Mouse (Mus musculus) forebrain, embryonic 10.5 days (tissue): ENCODE results near the gene Pmel. TPM values are rescaled to one million over a fixed set of nuclear protein-coding genes. Genes with fewer than 3 reads are reported as not detected.

Source experiments
- DNase-seq: peaks from one replicate; pipeline ENCODE4 v3.0.0-alpha.2; 2017; ENCODE audit warnings: low spot score; ENCODE audit errors: extremely low spot score
- H3K27ac ChIP-seq: fragments of 300-500 bp; sonication (generic); 2 replicates; pipeline ENCODE4 v1.5.1; 2016; ENCODE audit warnings: mild to moderate bottlenecking
- H3K27me3 ChIP-seq: fragments of 300-500 bp; sonication (generic); 2 replicates; pipeline ENCODE4 v1.6.1; 2016; ENCODE audit warnings: mild to moderate bottlenecking; ENCODE audit not compliant: poor library complexity, severe bottlenecking
- H3K36me3 ChIP-seq: fragments of 300-500 bp; sonication (generic); replicated peaks from 2 replicates; pipeline ENCODE4 v1.6.1; 2016; ENCODE audit warnings: mild to moderate bottlenecking, moderate library complexity
- H3K4me1 ChIP-seq: fragments of 300-500 bp; sonication (generic); 2 replicates; pipeline ENCODE4 v1.6.1; 2016
- H3K4me3 ChIP-seq: fragments of 300-500 bp; sonication (generic); 2 replicates; pipeline ENCODE4 v1.5.1; 2016; ENCODE audit warnings: mild to moderate bottlenecking, moderate library complexity
- H3K9me3 ChIP-seq: fragments of 300-500 bp; sonication (generic); 2 replicates; pipeline ENCODE4 v1.6.1; 2016; ENCODE audit warnings: mild to moderate bottlenecking, moderate library complexity
- WGBS: fragments of 180-500 bp; shearing (Covaris S2); methylation state at CpG from one replicate; pipeline ENCODE4 v1.1.7; 2016; 5-methylcytosine and 5-hydroxymethylcytosine counted together
- polyA plus RNA-seq: library from polyadenylated mRNA; unstranded; fragments of >200 nt; fragmentation: Nextera tagmentation; extraction: Ambion mirVana; gene quantifications from 2 replicates; pipeline ENCODE4 v1.2.1, GENCODE M21; 2016

Pmel gene
- polyA plus RNA-seq, 1 experiment from 2014 or later = 7.2 TPM

DNA sequence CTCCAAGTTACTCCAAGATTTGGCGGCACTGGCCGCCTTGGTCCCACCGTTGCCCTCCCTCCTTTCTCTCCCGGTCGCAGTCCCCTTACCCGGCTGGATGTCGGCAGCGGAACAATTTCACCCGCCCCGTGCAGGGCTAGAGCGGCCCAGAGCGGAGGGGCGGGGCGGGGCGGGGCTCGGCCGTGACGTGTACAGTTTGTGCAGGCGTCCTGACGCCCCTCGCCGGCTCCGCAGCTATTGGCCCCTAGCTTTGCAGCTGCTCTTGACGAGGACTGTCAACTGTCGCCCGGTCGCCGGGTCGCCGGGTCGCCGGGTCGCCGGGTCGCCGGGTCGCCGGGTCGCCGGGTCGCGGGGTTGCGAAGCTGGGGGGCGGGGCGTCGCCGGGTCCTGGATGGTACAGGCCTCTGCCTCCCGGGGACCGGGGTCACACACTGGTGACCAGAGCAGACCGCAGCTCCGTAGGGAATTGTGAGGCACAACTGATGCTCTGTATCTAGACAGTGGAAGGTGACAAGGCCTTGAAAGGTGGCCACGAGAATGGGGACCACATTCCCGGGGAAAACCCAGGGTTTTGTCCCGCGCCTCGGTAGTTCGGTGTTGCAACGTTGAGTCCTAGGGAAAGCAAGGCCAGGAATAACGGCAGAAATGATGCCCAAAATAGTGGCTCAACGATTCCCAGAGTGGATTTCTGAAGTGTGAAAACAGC, 30.1 kb upstream of the Pmel start, which contains the start of gene Suox:
Suox (minus strand) TSS at position 311 of the 706 bp plus-strand sequence.
- H3K4me1 ChIP-seq = peaks cover 26% of the 10 kb centered on the region
- peaks cover 36% of the 10 kb centered on the region for H3K27me3 ChIP-seq
- WGBS = under 1% methylated on average over 60 of the region's 60 CpGs
- peak within 1 kb of the TSS; percentile 87 for H3K4me3 ChIP-seq
- peaks cover 10% of the 10 kb centered on the region; the same call in 1 of the 2 replicates for H3K36me3 ChIP-seq
- H3K27ac ChIP-seq = peak within 1 kb of the TSS; percentile 79
- DNase-seq = peak; percentile 91
- no peaks in the 10 kb centered on the region for H3K9me3 ChIP-seq

DNA sequence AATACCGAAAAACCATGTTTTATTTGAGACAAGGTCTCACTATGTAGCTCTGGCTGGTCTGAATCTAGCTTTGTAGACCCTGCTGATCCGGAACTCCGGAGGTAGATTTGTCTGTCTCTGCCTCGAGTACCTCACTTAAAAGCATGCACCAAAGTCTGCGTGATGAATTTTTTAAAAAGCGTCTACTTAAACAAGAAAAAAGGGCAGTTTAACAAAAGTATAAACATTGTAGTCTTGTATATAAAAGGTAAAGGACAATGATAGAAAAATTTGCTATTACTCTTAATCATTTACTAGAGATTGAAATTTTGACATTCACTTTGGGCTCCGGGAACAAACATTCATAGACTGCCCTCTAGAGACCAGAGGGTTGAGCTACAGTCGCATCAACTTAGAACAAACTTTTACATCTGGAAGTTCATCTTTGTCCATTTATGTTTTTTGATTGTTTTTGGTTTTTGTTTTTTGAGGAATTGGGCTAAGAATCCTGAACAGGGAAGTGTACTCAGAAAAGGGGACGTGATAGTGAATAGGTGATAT, 29.5 kb upstream of the Pmel start:
- Histone ChIP-seq H3K9me3 (no peaks in the 10 kb centered on the region), H3K36me3 (peaks cover 16% of the 10 kb centered on the region), H3K27me3 (peaks cover 36% of the 10 kb centered on the region), H3K4me3 (peak overlapping the region; percentile 87), H3K27ac (peak overlapping the region; percentile 79; the same call in 1 of the 2 replicates), H3K4me1 (peaks cover 20% of the 10 kb centered on the region)
- no peak for DNase-seq
- 4% methylated on average over 9 of the region's 9 CpGs for WGBS

DNA sequence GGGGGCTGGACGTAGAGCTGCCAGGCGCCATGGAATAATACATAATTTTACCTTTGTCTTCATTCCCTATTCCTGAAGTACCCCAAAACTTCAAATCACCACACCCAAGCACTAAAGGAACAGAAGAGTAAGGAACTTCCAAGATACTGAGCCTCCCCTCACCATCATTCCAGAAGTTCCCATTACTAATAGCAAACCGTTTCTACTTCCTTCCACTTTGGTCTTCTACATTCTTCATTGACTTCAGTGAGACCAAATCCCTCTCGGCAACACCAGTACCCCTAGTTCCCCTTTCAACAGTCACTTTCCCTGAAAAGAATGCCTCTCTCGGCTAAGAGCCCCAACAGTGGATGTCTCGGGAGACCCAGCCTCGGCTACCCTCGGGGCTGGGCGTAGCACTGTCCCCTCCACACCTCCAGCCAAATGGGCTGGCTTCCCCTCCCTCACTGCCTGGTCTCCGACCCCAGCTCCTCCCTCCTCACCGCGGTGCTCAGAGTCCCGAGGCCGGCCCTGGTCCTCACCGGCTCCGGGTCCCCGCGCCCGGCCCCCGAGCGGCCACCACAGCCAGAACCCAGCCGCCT, 8.5 kb upstream of the Pmel start:
- Histone ChIP-seq H3K27me3 (no peaks in the 10 kb centered on the region), H3K27ac (peak overlapping the region; percentile 97), H3K4me3 (peak overlapping the region; percentile 87), H3K4me1 (peaks cover 25% of the 10 kb centered on the region), H3K36me3 (peaks cover 31% of the 10 kb centered on the region), H3K9me3 (no peaks in the 10 kb centered on the region)
- DNase-seq = no peak
- whole genome bisulfite sequencing = 3% methylated on average over 22 of the region's 22 CpGs

DNA sequence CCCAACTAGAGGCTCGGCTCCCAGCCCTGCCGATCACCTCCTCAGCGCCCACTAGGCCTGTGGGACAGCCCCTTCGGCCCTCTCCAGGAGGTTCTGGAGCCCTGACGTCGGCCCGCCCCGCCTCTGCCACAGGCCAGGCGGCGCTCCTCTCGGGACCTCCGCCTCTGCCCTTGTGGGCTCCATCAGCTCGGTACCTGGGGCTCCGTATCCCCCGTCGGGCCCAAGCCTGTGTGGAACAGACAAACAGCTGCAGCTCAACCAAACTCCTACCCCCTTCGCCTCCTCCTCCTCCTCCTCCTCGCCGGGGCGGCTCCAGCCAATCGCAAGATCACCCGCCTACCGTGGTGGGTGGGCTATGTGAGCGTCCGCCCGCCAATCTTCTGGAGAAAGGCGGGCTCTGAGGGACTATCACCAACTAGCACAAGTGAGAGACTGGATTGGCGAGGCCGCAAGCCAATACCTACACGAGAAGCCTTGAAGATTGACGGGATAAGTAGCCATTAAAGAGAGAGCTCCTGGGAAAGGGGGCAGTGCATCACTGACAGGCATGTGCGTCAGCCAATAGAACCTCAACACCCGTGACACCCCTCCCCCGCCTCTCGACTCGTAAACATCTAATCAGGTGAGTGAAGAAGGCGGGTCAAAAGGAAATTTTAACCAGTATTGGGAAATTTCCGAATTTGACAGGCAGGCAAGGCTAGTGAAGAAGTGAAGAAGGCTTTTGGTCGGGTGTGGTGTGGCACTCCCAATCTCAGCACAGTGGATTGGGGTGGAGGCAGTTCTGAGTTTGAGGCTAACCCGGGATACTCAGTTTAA, 7.8 kb upstream of the Pmel start, which contains the start of gene Rab5b:
Rab5b (minus strand) TSS at position 273 of the 816 bp plus-strand sequence.
- Histone ChIP-seq H3K27ac (peak within 1 kb of the TSS; percentile 97), H3K36me3 (peaks cover 38% of the 10 kb centered on the region), H3K27me3 (no peaks in the 10 kb centered on the region), H3K4me3 (peak within 1 kb of the TSS; percentile 87), H3K4me1 (peaks cover 25% of the 10 kb centered on the region), H3K9me3 (no peaks in the 10 kb centered on the region)
- DNase-seq = peak; percentile 99
- under 1% methylated on average over 40 of the region's 40 CpGs for WGBS

DNA sequence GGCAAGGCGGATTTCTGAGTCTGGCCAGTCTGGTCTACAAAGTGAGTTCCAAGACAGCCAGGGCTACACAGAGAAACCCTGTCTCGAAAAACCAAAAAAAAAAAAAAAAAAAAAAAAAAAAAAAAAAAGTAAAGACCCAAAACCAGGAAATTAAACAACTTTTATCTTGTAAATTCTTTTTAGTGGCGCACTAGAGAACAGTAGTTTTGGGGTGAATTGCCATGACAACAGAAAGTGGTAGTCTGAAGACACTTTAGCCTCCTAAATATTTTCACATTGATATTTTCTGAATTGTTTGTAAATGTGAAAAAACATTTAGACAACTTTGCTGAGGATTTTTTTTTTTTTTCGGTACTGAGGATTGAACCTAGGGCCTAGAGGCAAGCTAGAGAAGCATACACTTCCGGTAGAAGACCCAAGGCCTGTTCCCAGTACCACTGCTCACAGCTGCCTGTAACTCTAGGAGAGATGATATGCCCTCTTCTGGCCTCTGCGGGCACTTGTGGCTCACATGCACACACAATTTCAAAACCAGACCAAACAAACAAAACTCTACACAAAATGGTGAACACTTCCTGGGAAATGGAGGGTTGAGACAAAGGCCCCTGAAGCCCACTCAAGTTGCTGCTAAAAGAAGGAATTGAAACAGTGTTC, 6.8 kb upstream of the Pmel start:
- 88% methylated on average over 6 of the region's 6 CpGs for WGBS
- Histone ChIP-seq H3K36me3 (peaks cover 48% of the 10 kb centered on the region), H3K4me1 (peaks cover 25% of the 10 kb centered on the region), H3K4me3 (peak overlapping the region; percentile 87; the same call in 1 of the 2 replicates), H3K27me3 (no peaks in the 10 kb centered on the region), H3K9me3 (no peaks in the 10 kb centered on the region), H3K27ac (peak overlapping the region; percentile 67; the same call in 1 of the 2 replicates)
- no peak for DNase-seq

DNA sequence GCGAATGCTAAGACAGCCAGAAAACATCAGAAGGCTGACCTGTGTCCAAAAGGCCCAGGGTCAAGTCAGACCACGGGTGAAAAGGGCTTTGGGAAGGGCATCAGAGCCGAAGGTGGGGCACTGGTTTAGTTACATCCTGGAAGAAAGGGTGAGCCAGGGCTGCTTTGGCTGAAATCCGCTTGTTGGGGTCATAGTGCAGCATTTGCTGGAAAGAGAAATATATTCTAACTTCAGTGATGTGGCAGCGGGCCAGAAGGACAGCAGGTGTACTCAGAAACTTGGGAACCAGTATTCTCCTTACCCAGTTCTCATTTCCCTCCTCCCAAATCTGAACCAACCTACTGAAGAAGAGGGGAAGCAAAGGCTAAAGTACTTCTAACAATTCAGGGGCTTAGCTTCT, 5.0 kb upstream of the Pmel start:
- no peaks in the 10 kb centered on the region for H3K27me3 ChIP-seq
- no peak overlapping the region for H3K27ac ChIP-seq
- no peak overlapping the region for H3K4me3 ChIP-seq
- 90% methylated on average over 5 of the region's 5 CpGs for WGBS
- peaks cover 63% of the 10 kb centered on the region for H3K36me3 ChIP-seq
- no peaks in the 10 kb centered on the region for H3K9me3 ChIP-seq
- H3K4me1 ChIP-seq = peaks cover 35% of the 10 kb centered on the region
- no peak for DNase-seq

DNA sequence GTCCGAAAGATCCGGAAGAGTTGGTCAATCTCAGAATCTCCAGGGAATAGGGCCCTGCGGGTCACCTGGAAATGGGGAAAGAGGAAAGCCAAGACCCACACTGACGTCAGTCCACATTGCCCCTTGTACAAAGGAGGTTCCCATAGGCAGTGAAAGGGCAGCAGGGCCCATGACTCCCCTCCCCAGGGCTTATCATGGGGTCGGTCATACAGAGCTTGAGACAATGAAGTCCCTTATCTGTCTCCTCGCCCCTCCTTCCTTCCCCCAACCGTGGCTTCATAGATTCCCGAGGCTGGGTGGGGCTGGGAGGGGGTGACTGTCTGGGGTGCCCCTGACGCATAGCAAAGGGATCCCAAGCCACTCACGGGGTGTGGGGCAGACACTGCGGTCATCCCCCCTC, 4.4 kb upstream of the Pmel start:
- H3K4me1 ChIP-seq = peaks cover 35% of the 10 kb centered on the region
- H3K27ac ChIP-seq = no peak overlapping the region
- 80% methylated on average over 11 of the region's 11 CpGs for WGBS
- peaks cover 63% of the 10 kb centered on the region for H3K36me3 ChIP-seq
- no peak for DNase-seq
- H3K4me3 ChIP-seq = no peak overlapping the region
- no peaks in the 10 kb centered on the region for H3K9me3 ChIP-seq
- H3K27me3 ChIP-seq = no peaks in the 10 kb centered on the region

DNA sequence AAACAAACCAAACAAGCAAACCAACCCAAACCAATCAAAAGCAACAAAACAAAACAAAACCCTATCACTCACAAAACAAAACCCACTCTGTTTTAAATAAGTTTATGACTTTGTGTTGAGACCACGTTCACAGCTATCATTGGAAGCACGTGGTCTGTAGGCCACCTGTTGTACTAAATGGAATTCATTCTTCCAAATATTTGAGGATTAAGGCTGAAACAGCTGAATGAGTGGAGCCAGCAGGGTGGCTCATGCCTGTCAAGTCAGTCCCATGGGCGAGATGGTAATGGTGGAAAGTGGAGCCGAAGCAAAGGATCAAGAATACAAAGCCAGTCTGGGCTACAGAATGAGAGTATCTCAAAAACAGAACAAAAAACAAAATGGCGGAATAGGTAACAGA, 3.3 kb upstream of the Pmel start:
- H3K27ac ChIP-seq = no peak overlapping the region
- no peak for DNase-seq
- H3K4me1 ChIP-seq = peaks cover 33% of the 10 kb centered on the region
- H3K27me3 ChIP-seq = no peaks in the 10 kb centered on the region
- H3K36me3 ChIP-seq = peaks cover 63% of the 10 kb centered on the region
- no peak overlapping the region for H3K4me3 ChIP-seq
- 94% methylated on average over 5 of the region's 5 CpGs for WGBS
- no peaks in the 10 kb centered on the region for H3K9me3 ChIP-seq

DNA sequence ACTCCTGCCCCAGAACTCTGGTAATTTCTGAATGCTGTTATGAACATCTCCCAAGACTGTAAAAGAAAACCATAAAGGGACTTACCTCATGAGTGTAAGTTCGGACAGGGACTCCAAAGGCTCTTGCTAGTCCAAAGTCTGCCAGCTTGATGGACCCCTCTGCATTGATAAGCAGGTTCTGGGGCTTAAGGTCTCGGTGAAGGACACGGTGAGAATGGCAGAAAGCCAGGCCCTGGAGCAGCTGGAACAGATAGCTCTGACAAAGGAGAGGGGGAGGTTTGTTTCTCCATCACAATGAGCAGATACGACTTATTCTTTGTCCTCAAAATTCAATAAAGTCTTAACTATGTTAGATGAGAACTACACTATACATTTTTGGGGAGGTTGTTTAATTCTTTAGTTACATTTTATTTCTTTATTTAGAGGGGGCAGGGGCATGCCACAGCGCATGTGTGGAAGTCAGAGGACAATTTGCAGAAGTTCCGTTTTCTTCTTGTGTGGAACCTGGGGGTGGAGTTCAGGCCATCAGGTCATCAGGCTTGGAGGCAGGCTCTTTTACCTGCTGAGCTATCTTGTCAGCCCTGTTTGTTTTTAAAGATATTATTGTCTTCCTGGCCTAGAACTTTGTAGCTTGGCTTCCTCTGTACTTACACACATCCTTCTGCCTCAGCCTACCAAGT, 1.5 kb upstream of the Pmel start:
- no peak for DNase-seq
- Histone ChIP-seq H3K27me3 (no peaks in the 10 kb centered on the region), H3K4me3 (no peak overlapping the region), H3K36me3 (peaks cover 60% of the 10 kb centered on the region), H3K4me1 (peaks cover 33% of the 10 kb centered on the region), H3K27ac (no peak overlapping the region), H3K9me3 (no peaks in the 10 kb centered on the region)
- 94% methylated on average over 6 of the region's 6 CpGs for WGBS

DNA sequence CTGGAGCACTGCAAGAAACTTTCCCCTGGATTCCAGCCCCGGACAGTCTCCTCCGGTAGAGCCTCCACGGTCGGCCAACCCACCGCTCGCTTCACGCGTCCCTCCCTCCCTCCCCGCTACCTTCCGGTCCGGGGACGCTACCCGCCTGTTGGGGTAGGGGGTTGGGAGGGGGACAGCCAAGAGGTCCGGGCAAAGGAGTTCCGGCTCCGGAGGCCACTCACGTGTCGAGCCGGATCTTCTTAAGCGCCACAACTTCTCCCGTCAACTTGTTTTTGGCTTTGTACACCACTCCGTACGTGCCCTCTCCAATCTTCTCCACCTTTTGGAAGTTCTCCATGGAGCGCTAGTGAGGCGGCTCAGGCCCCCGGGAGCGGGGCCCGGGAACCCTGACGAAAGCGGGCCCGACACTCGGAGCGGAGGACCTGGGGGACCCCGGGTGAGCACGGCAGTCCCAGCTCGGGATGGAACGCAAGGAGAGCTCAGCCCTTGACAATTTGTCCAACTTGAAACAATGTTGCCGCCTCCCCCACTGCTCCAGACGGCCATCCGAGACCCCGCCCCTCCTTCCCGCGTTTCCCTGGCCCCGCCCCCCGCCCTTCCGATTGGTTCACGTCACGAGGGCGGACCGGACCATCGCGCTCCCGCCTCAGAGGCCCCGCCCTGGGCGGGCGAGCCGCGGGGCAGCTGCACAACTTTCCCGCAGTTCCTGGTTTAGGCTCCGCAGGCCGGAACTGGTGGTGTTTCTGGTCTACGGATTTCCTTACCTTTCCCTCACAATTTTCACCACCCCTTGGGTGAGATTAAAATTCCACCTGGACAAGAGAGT, 709 bp downstream of the Pmel start, which contains the start of gene Cdk2:
Cdk2 (minus strand) TSS at position 541 of the 826 bp plus-strand sequence.
- peak within 1 kb of the TSS; percentile 93 for H3K4me3 ChIP-seq
- under 1% methylated on average over 62 of the region's 62 CpGs for WGBS
- no peaks in the 10 kb centered on the region for H3K9me3 ChIP-seq
- H3K36me3 ChIP-seq = peaks cover 40% of the 10 kb centered on the region
- H3K4me1 ChIP-seq = peaks cover 28% of the 10 kb centered on the region
- H3K27me3 ChIP-seq = no peaks in the 10 kb centered on the region
- DNase-seq = peak; percentile 96
- H3K27ac ChIP-seq = peak within 1 kb of the TSS; percentile 96

DNA sequence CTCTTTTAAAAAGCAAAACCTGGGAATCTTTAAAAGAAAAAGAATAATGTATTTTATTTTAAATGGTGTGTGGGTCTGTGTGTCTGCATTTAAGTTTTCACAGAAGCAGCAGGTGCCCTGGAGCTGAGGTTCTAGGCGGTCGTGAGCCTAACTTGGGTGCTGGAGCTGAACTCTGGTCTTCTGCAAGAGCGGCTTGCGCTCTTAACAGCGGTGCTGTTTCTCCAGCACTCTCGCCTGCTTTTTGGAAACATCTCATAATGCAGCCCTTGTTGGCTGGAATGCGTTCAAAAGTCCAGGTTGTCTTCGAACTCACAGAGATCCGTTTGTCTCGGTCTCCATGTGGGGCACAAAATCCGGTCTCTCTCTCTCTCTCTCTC, 1.3 kb downstream of the Pmel start:
- peak; percentile 29 for DNase-seq
- peaks cover 27% of the 10 kb centered on the region for H3K4me1 ChIP-seq
- no peaks in the 10 kb centered on the region for H3K9me3 ChIP-seq
- WGBS = 10% methylated on average over 11 of the region's 11 CpGs
- H3K27ac ChIP-seq = peak overlapping the region; percentile 96
- H3K27me3 ChIP-seq = no peaks in the 10 kb centered on the region
- H3K36me3 ChIP-seq = peaks cover 34% of the 10 kb centered on the region
- H3K4me3 ChIP-seq = peak overlapping the region; percentile 93
